Mouse (Mus musculus) urinary bladder, postnatal 25 days (tissue): Measurements from ENCODE around the gene Mslnl.
A peak's percentile ranks its signal among the peaks of the same experiment; 100 is the strongest.
"Not testable (repeated sequence)": the region's sequence is repeated elsewhere in the genome, so short reads cannot be mapped to it uniquely, and the experiment has no call there.

ENCODE experiments used
- DNase-seq: peaks from one replicate; pipeline ENCODE4 v3.0.0; 2022; ENCODE audit warnings: low spot score

The Mslnl gene

GRCm38 (mm10) chr17:25735745-25736144 lies at the start of gene Mslnl:
Mslnl (plus strand) TSS chr17:25736042.
- no peak for DNase-seq

- no peak for DNase-seq
Measured at GRCm38 (mm10) chr17:25686323-25686722, 49.5 kb upstream of the Mslnl start.

GRCm38 (mm10) chr17:25688922-25689321 lies 46.9 kb upstream of the Mslnl start:
- no peak for DNase-seq

GRCm38 (mm10) chr17:25696263-25696662 lies 39.6 kb upstream of the Mslnl start:
- no peak for DNase-seq

GRCm38 (mm10) chr17:25698446-25698845 lies 37.4 kb upstream of the Mslnl start:
- DNase-seq = peak; percentile 67

- DNase-seq = no peak
Measured at GRCm38 (mm10) chr17:25700863-25701496, 34.9 kb upstream of the Mslnl start.

- DNase-seq = no peak
Measured at GRCm38 (mm10) chr17:25709994-25710393, 25.8 kb upstream of the Mslnl start.

- no peak for DNase-seq
Measured at GRCm38 (mm10) chr17:25711136-25711535, 24.7 kb upstream of the Mslnl start.

GRCm38 (mm10) chr17:25715627-25716026 lies 20.2 kb upstream of the Mslnl start:
- no peak for DNase-seq

- DNase-seq = no peak
Measured at GRCm38 (mm10) chr17:25716130-25716529, 19.7 kb upstream of the Mslnl start.

GRCm38 (mm10) chr17:25716711-25717637 lies 18.9 kb upstream of the Mslnl start, which contains the start of gene Gng13:
Gng13 (plus strand) TSS chr17:25717171.
- DNase-seq = no peak

GRCm38 (mm10) chr17:25717691-25718090 lies 18.2 kb upstream of the Mslnl start:
- DNase-seq = no peak

GRCm38 (mm10) chr17:25721476-25721875 lies 14.4 kb upstream of the Mslnl start:
- DNase-seq = no peak

GRCm38 (mm10) chr17:25723470-25723869 lies 12.4 kb upstream of the Mslnl start:
- no peak for DNase-seq

- DNase-seq = no peak
Measured at GRCm38 (mm10) chr17:25723919-25724318, 11.9 kb upstream of the Mslnl start.

GRCm38 (mm10) chr17:25725264-25725663 lies 10.6 kb upstream of the Mslnl start:
- DNase-seq = no peak

GRCm38 (mm10) chr17:25727265-25728008 lies 8.4 kb upstream of the Mslnl start, which contains the start of the genes Chtf18 and Rpusd1:
Chtf18 (minus strand) TSS chr17:25727419.
Rpusd1 (plus strand) TSS chr17:25727670.
- DNase-seq = peak; percentile 97

GRCm38 (mm10) chr17:25728009-25728270 lies 7.9 kb upstream of the Mslnl start:
- no peak for DNase-seq

GRCm38 (mm10) chr17:25732082-25732481 lies 3.8 kb upstream of the Mslnl start:
- peak; percentile 81 for DNase-seq

- no peak for DNase-seq
Measured at GRCm38 (mm10) chr17:25735246-25735645, 596 bp upstream of the Mslnl start.

GRCm38 (mm10) chr17:25738861-25739260 lies 3.0 kb downstream of the Mslnl start:
- DNase-seq = no peak

GRCm38 (mm10) chr17:25741471-25741870 lies 5.6 kb downstream of the Mslnl start:
- not testable (repeated sequence) for DNase-seq

- no peak for DNase-seq
Measured at GRCm38 (mm10) chr17:25743831-25744230, 8.0 kb downstream of the Mslnl start.
